Mouse (Mus musculus): ENCODE data around the gene Pgbd5. TPM values are rescaled to one million over a fixed set of nuclear protein-coding genes. Genes with fewer than 3 reads are reported as not detected.

Pgbd5 gene
- polyA plus RNA-seq, 1 experiment from 2014 or later: 0.16 TPM

- H3K27ac ChIP-seq: no peak overlapping the region
- H3K4me3 ChIP-seq (replicated peaks): no peak overlapping the region
- WGBS (ENCODE audit: insufficient replicate concordance): 68% methylated on average over 23 of the region's 23 CpGs
- H3K4me2 ChIP-seq: no peak overlapping the region
- no peaks in the 10 kb centered on the region for H3K36me3 ChIP-seq
- no peaks in the 10 kb centered on the region for H3K27me3 ChIP-seq
- no peaks in the 10 kb centered on the region for H3K9me3 ChIP-seq (replicated peaks)
- H3K4me1 ChIP-seq (replicated peaks): no peaks in the 10 kb centered on the region
- H3K9ac ChIP-seq: no peak overlapping the region
- ATAC-seq (ENCODE audit: low read depth) (no peak), DNase-seq (no peak)
Measured at GRCm38 (mm10) chr8:124386225-124386899, 53.1 kb downstream of the Pgbd5 start.

- Histone ChIP-seq H3K36me3 (no peaks in the 10 kb centered on the region), H3K4me3 (replicated peaks) (no peak overlapping the region), H3K27me3 (no peaks in the 10 kb centered on the region), H3K27ac (no peak overlapping the region), H3K9ac (no peak overlapping the region), H3K4me1 (replicated peaks) (no peaks in the 10 kb centered on the region), H3K9me3 (replicated peaks) (no peaks in the 10 kb centered on the region), H3K4me2 (no peak overlapping the region)
- 83% methylated on average over 19 of the region's 19 CpGs for WGBS (ENCODE audit: insufficient replicate concordance)
- DNase-seq (no peak), ATAC-seq (ENCODE audit: low read depth) (no peak)
Measured at GRCm38 (mm10) chr8:124384336-124384735, 55.1 kb downstream of the Pgbd5 start.

- WGBS (ENCODE audit: insufficient replicate concordance): 63% methylated on average over 10 of the region's 10 CpGs
- Histone ChIP-seq H3K27ac (no peak overlapping the region), H3K36me3 (no peaks in the 10 kb centered on the region), H3K4me3 (replicated peaks) (no peak overlapping the region), H3K4me2 (no peak overlapping the region), H3K9me3 (replicated peaks) (no peaks in the 10 kb centered on the region), H3K9ac (no peak overlapping the region), H3K4me1 (replicated peaks) (no peaks in the 10 kb centered on the region), H3K27me3 (no peaks in the 10 kb centered on the region)
- no peak for DNase-seq
- ATAC-seq (ENCODE audit: low read depth): no peak
Measured at GRCm38 (mm10) chr8:124382235-124382634, 57.2 kb downstream of the Pgbd5 start.

GRCm38 (mm10) chr8:124379289-124379688, 60.2 kb downstream of the Pgbd5 start:
- no peak overlapping the region for H3K4me2 ChIP-seq
- 59% methylated on average over 6 of the region's 6 CpGs for WGBS (ENCODE audit: insufficient replicate concordance)
- ATAC-seq (ENCODE audit: low read depth) (no peak), DNase-seq (no peak)
- H3K27ac ChIP-seq: no peak overlapping the region
- no peak overlapping the region for H3K9ac ChIP-seq
- no peaks in the 10 kb centered on the region for H3K4me1 ChIP-seq (replicated peaks)
- no peaks in the 10 kb centered on the region for H3K9me3 ChIP-seq (replicated peaks)
- H3K27me3 ChIP-seq: no peaks in the 10 kb centered on the region
- H3K4me3 ChIP-seq (replicated peaks): no peak overlapping the region
- H3K36me3 ChIP-seq: no peaks in the 10 kb centered on the region

GRCm38 (mm10) chr8:124376406-124376805, 63.1 kb downstream of the Pgbd5 start:
- no peaks in the 10 kb centered on the region for H3K4me1 ChIP-seq (replicated peaks)
- WGBS (ENCODE audit: insufficient replicate concordance): 82% methylated on average over 12 of the region's 12 CpGs
- no peak overlapping the region for H3K4me3 ChIP-seq (replicated peaks)
- H3K27ac ChIP-seq: no peak overlapping the region
- H3K9me3 ChIP-seq (replicated peaks): no peaks in the 10 kb centered on the region
- no peaks in the 10 kb centered on the region for H3K27me3 ChIP-seq
- no peak for DNase-seq
- ATAC-seq (ENCODE audit: low read depth): no peak
- H3K9ac ChIP-seq: no peak overlapping the region
- H3K36me3 ChIP-seq: no peaks in the 10 kb centered on the region
- H3K4me2 ChIP-seq: no peak overlapping the region

GRCm38 (mm10) chr8:124375727-124376126, 63.7 kb downstream of the Pgbd5 start:
- Histone ChIP-seq H3K4me2 (no peak overlapping the region), H3K9me3 (replicated peaks) (no peaks in the 10 kb centered on the region), H3K9ac (no peak overlapping the region), H3K27me3 (no peaks in the 10 kb centered on the region), H3K4me1 (replicated peaks) (no peaks in the 10 kb centered on the region), H3K27ac (no peak overlapping the region), H3K36me3 (no peaks in the 10 kb centered on the region), H3K4me3 (replicated peaks) (no peak overlapping the region)
- 59% methylated on average over 9 of the region's 9 CpGs for WGBS (ENCODE audit: insufficient replicate concordance)
- DNase-seq: no peak
- ATAC-seq (ENCODE audit: low read depth): no peak

GRCm38 (mm10) chr8:124375168-124375567, 64.3 kb downstream of the Pgbd5 start:
- ATAC-seq (ENCODE audit: low read depth) (no peak), DNase-seq (no peak)
- no peaks in the 10 kb centered on the region for H3K4me1 ChIP-seq (replicated peaks)
- no peak overlapping the region for H3K4me3 ChIP-seq (replicated peaks)
- WGBS (ENCODE audit: insufficient replicate concordance): 61% methylated on average over 6 of the region's 6 CpGs
- no peak overlapping the region for H3K27ac ChIP-seq
- no peaks in the 10 kb centered on the region for H3K9me3 ChIP-seq (replicated peaks)
- H3K9ac ChIP-seq: no peak overlapping the region
- no peaks in the 10 kb centered on the region for H3K36me3 ChIP-seq
- H3K27me3 ChIP-seq: no peaks in the 10 kb centered on the region
- no peak overlapping the region for H3K4me2 ChIP-seq

GRCm38 (mm10) chr8:124373753-124374152, 65.7 kb downstream of the Pgbd5 start:
- WGBS (ENCODE audit: insufficient replicate concordance): 73% methylated on average over 5 of the region's 5 CpGs
- Histone ChIP-seq H3K36me3 (no peaks in the 10 kb centered on the region), H3K9me3 (replicated peaks) (no peaks in the 10 kb centered on the region), H3K27me3 (no peaks in the 10 kb centered on the region), H3K4me3 (replicated peaks) (no peak overlapping the region), H3K27ac (no peak overlapping the region), H3K4me2 (no peak overlapping the region), H3K9ac (no peak overlapping the region), H3K4me1 (replicated peaks) (no peaks in the 10 kb centered on the region)
- DNase-seq (no peak), ATAC-seq (ENCODE audit: low read depth) (no peak)

- no peaks in the 10 kb centered on the region for H3K27me3 ChIP-seq
- H3K27ac ChIP-seq: no peak overlapping the region
- H3K4me3 ChIP-seq (replicated peaks): no peak overlapping the region
- no peak overlapping the region for H3K9ac ChIP-seq
- ATAC-seq (ENCODE audit: low read depth) (no peak), DNase-seq (no peak)
- no peaks in the 10 kb centered on the region for H3K9me3 ChIP-seq (replicated peaks)
- no peak overlapping the region for H3K4me2 ChIP-seq
- 75% methylated on average over 23 of the region's 23 CpGs for WGBS (ENCODE audit: insufficient replicate concordance)
- no peaks in the 10 kb centered on the region for H3K36me3 ChIP-seq
- no peaks in the 10 kb centered on the region for H3K4me1 ChIP-seq (replicated peaks)
Measured at GRCm38 (mm10) chr8:124371410-124372123, 67.9 kb downstream of the Pgbd5 start.

- Histone ChIP-seq H3K9ac (no peak overlapping the region), H3K4me3 (replicated peaks) (no peak overlapping the region), H3K27me3 (no peaks in the 10 kb centered on the region), H3K27ac (no peak overlapping the region), H3K4me2 (no peak overlapping the region), H3K9me3 (replicated peaks) (no peaks in the 10 kb centered on the region), H3K4me1 (replicated peaks) (no peaks in the 10 kb centered on the region), H3K36me3 (no peaks in the 10 kb centered on the region)
- ATAC-seq (ENCODE audit: low read depth): no peak
- 68% methylated on average over 17 of the region's 17 CpGs for WGBS (ENCODE audit: insufficient replicate concordance)
- no peak for DNase-seq
Measured at GRCm38 (mm10) chr8:124370422-124371183, 68.9 kb downstream of the Pgbd5 start.

- no peak overlapping the region for H3K4me3 ChIP-seq (replicated peaks)
- no peak for ATAC-seq (ENCODE audit: low read depth)
- H3K9me3 ChIP-seq (replicated peaks): no peaks in the 10 kb centered on the region
Measured at GRCm38 (mm10) chr8:124368213-124368612, 71.2 kb downstream of the Pgbd5 start.

More at GRCm38 (mm10) chr8:124368213-124368612, 71.2 kb downstream of the Pgbd5 start:
- H3K27ac ChIP-seq: no peak overlapping the region
- no peak for DNase-seq
- H3K4me2 ChIP-seq: no peak overlapping the region
- H3K9ac ChIP-seq: no peak overlapping the region
- no peaks in the 10 kb centered on the region for H3K27me3 ChIP-seq
- WGBS (ENCODE audit: insufficient replicate concordance): 9% methylated on average over 8 of the region's 8 CpGs
- no peaks in the 10 kb centered on the region for H3K4me1 ChIP-seq (replicated peaks)
- H3K36me3 ChIP-seq: no peaks in the 10 kb centered on the region

Measured in liver, embryonic 13.5 days (tissue).